Mouse (Mus musculus) megakaryocyte, embryonic 14.5 days (primary cell): ENCODE results near the gene Olfr877.

Source experiments
- FLI1 ChIP-seq: IDR thresholded peaks from 2 replicates; pipeline ENCODE4 v1.6.1; 2012; ENCODE audit warnings: low read length, inconsistent platforms, mixed read lengths
- GATA1 ChIP-seq: IDR thresholded peaks from 3 replicates; pipeline ENCODE4 v1.6.1; 2012; ENCODE audit warnings: mixed read lengths, low read length, inconsistent platforms, borderline replicate concordance

- TF ChIP-seq GATA1 (no peak), FLI1 (no peak)
These were observed 9.3 kb downstream of the Olfr877 start for GRCm38 (mm10) chr9:37863325-37863724.
